Mouse (Mus musculus): ENCODE measurements around the gene Rer1.
"Not testable (repeated sequence)": the region's sequence is repeated elsewhere in the genome, so short reads cannot be mapped to it uniquely, and the experiment has no call there.

GRCm38 (mm10) chr4:155078808-155079207 lies 7.4 kb downstream of the Rer1 start:
- not testable (repeated sequence) for TF ChIP-seq CTCF (IDR thresholded peaks at IDR 0.05; ENCODE audit: control insufficient read depth, insufficient read depth, insufficient read length); MAX (IDR thresholded peaks at IDR 0.05); FOSL1 (IDR thresholded peaks at IDR 0.05; ENCODE audit: insufficient read depth, low read length, poor library complexity, severe bottlenecking); CEBPB (IDR thresholded peaks at IDR 0.05; ENCODE audit: low read depth); MYOD1 (IDR thresholded peaks at IDR 0.05; ENCODE audit: control insufficient read depth, insufficient read length, low read depth); USF1 (IDR thresholded peaks at IDR 0.05; ENCODE audit: low read depth)
